Mouse (Mus musculus) embryonic facial prominence, embryonic 14.5 days (tissue): Measurements from ENCODE around the gene Med25. TPM values are rescaled to one million over a fixed set of nuclear protein-coding genes. Genes with fewer than 3 reads are reported as not detected.

Experiments used
- ATAC-seq: fragments of 200-750 bp; cut with Nextera tagmentation; 2 replicates; pipeline ENCODE4 v1.8.0; 2017; ENCODE audit warnings: low read depth, moderate number of reproducible peaks, moderate TSS enrichment
- DNase-seq: peaks from one replicate; pipeline ENCODE4 v3.0.0-alpha.2; 2015; ENCODE audit warnings: low spot score
- H3K27ac ChIP-seq: fragments of 300-500 bp; sonication (generic); replicated peaks from 2 replicates; pipeline ENCODE4 v1.5.1; 2014; ENCODE audit warnings: low read depth, mild to moderate bottlenecking, low read length, moderate library complexity
- H3K27me3 ChIP-seq: fragments of 300-500 bp; sonication (generic); replicated peaks from 2 replicates; pipeline ENCODE4 v1.6.1; 2014; ENCODE audit warnings: low read length; ENCODE audit not compliant: control insufficient read depth, insufficient read depth
- H3K36me3 ChIP-seq: fragments of 300-500 bp; sonication (generic); 2 replicates; pipeline ENCODE4 v1.6.1; 2014; ENCODE audit warnings: low read length, mixed read lengths; ENCODE audit not compliant: control insufficient read depth, insufficient read depth
- H3K4me1 ChIP-seq: fragments of 300-500 bp; sonication (generic); 2 replicates; pipeline ENCODE4 v1.6.1; 2014; ENCODE audit warnings: antibody characterized with exemption, low read length; ENCODE audit not compliant: control insufficient read depth, insufficient read depth
- H3K4me2 ChIP-seq: fragments of 300-500 bp; sonication (generic); 2 replicates; pipeline ENCODE4 v1.6.1; 2014; ENCODE audit warnings: low read depth, mild to moderate bottlenecking, low read length, moderate library complexity, mixed read lengths
- H3K4me3 ChIP-seq: fragments of 300-500 bp; sonication (generic); 2 replicates; pipeline ENCODE4 v1.5.1; 2014; ENCODE audit warnings: low read depth, mild to moderate bottlenecking, low read length
- H3K9ac ChIP-seq: fragments of 300-500 bp; sonication (generic); 2 replicates; pipeline ENCODE4 v1.6.1; 2014; ENCODE audit warnings: low read depth, mild to moderate bottlenecking, low read length, moderate library complexity, mixed read lengths
- H3K9me3 ChIP-seq: fragments of 300-500 bp; sonication (generic); 2 replicates; pipeline ENCODE4 v1.6.1; 2016; ENCODE audit warnings: low read length; ENCODE audit not compliant: control insufficient read depth
- WGBS: fragments of 180-500 bp; shearing (Covaris S2); extraction: QIAGEN DNeasy Blood & Tissue Kit; methylation state at CpG from one replicate; pipeline ENCODE4 v1.1.7; 2014; 5-methylcytosine and 5-hydroxymethylcytosine counted together
- polyA plus RNA-seq: library from polyadenylated mRNA; unstranded; fragments of >200 nt; fragmentation: Nextera tagmentation; extraction: Ambion mirVana; gene quantifications from 2 replicates; pipeline ENCODE4 v1.2.1, GENCODE M21; 2014

Gene Med25
- polyA plus RNA-seq, 1 experiment from 2014 or later: 64.2 TPM

DNA sequence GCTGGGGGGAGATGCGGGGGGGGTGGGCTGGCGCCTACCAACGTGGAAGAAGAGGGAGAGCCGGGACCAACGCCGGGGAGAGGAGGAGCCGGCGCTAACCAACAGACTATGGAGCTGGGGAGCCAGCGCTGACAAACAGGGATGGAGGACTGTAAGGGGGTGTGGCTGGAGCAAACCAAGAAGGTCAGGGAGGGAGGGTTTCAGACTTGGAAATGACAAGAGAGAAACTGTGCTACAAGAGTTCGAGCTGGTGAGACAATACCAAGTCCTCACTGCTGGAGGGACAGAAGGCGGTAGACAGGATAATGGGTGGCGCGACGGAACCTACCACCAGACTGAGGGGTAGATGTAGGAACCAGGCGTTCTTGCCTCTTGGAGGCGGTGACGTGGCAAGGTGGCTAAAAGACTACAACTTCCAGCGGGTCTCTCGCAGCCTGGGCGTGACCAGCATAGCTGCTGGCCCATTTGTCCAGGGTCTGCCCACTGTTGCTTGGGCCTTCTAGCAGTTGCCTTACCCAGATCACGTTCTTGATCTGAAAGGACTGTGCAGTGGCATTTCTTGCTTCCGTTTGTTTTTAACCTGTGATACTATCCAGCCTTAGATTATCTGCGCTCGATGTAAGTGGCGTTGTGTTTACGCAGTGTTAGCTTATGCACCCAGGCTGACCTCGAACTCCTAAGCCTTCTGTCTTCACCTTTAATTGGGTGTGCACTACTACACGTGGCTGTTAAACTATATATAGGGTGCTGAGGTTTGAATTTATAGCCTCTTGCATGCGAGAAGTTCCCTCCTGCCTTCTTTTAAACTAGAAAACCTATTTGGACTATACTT, 22.6 kb downstream of the Med25 start, which contains the start of gene Ptov1:
Gene Ptov1 (minus strand): TSS at position 92 of the 832 bp plus-strand sequence.
- ATAC-seq (peak; percentile 94), DNase-seq (peak; percentile 99)
- Histone ChIP-seq H3K9me3 (no peaks in the 10 kb centered on the region), H3K9ac (peak within 1 kb of the TSS; percentile 100), H3K4me3 (peak within 1 kb of the TSS; percentile 100), H3K27me3 (no peaks in the 10 kb centered on the region), H3K4me2 (peak within 1 kb of the TSS; percentile 95), H3K4me1 (peaks cover 32% of the 10 kb centered on the region), H3K27ac (peak within 1 kb of the TSS; percentile 100), H3K36me3 (peaks cover 22% of the 10 kb centered on the region)
- 8% methylated on average over 24 of the region's 29 CpGs for WGBS

DNA sequence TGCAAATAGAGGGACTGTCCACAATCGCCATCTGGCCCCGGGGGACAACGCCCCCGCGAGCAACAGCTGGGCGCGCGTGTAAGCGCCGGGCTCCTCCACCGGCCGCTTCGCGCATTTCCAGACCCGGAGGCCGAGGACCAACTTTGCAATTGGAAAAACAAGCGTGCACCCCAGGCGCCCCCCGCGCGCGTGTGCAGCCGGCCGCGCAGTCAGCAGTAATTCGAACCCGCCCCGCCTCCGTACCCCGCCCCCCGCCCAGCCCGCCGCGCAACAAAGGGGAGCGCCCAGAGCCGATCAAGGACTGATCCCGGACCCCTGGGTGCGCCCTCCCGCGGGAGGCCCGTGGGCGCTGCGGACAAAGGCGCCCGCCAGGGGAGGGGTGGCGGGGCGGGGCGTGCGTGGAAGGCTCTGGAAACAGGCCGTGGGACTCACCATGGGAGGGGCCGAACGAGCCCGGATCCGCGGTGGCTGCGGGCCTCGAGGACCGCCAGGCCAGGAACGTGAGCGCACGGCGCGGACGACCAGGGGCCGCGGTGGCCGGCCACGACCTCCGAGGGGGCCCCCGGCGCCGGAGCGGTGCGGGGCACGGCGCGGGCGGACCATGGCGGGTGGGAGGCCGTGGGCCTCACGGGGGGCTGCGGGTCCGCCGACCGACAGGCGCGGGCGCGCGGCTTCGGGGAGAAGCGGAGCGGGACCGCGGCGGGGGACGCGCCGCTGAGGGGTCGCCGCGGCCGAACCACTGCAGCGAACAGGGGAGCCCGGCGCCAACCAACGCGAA, 23.4 kb downstream of the Med25 start:
- no peaks in the 10 kb centered on the region for H3K9me3 ChIP-seq
- peaks cover 32% of the 10 kb centered on the region for H3K4me1 ChIP-seq
- peaks cover 30% of the 10 kb centered on the region for H3K36me3 ChIP-seq
- DNase-seq: peak; percentile 89
- peak overlapping the region; percentile 100 for H3K9ac ChIP-seq
- H3K27ac ChIP-seq: peak overlapping the region; percentile 100
- peak overlapping the region; percentile 100 for H3K4me3 ChIP-seq
- ATAC-seq: peak; percentile 51
- H3K27me3 ChIP-seq: no peaks in the 10 kb centered on the region
- 1% methylated on average over 61 of the region's 108 CpGs for WGBS
- H3K4me2 ChIP-seq: peak overlapping the region; percentile 95

DNA sequence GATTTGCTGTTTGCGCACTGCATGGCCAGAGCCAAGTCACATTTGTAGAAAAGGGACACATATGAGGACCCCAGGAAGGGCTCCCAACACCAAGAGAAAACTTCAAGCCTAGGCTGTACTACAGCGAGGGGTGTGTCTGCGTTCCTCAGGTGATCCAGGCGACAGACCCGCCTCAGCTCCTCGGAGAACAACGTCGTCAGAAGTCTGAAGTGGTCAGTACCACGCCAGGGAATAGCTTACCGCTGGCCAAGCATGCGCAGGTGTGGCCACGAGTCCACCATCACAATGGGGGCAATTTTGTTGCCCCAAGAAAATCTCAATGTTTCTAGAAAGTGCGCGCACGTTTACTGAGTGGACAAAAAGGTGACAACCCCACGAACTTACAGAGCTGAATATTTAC, 24.0 kb downstream of the Med25 start:
- peak overlapping the region; percentile 95 for H3K4me2 ChIP-seq
- ATAC-seq (no peak), DNase-seq (no peak)
- H3K36me3 ChIP-seq: peaks cover 36% of the 10 kb centered on the region
- H3K9ac ChIP-seq: peak overlapping the region; percentile 100
- no peaks in the 10 kb centered on the region for H3K27me3 ChIP-seq
- no peaks in the 10 kb centered on the region for H3K9me3 ChIP-seq
- peak overlapping the region; percentile 100 for H3K4me3 ChIP-seq
- peaks cover 32% of the 10 kb centered on the region for H3K4me1 ChIP-seq
- H3K27ac ChIP-seq: peak overlapping the region; percentile 100
- 5% methylated on average over 16 of the region's 16 CpGs for WGBS

DNA sequence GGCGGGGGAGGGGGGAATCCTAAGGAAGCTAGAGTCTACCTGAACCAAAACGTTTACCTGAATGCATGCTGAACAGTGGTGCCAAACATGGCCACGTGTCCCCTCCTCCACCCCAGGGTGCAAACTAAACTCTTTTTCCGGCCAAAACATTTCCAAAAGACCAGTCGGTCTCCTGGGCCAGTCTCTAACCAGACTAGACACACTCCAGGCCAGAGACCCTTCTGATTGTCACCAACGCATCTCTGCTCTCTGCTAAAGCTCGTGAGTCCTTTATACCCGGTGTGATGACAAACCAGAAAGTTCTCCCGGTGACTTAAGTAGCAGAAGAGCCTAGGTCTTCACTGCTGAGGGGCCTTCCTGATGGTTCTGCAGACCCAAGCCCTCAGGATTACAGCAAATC, 24.7 kb downstream of the Med25 start:
- Histone ChIP-seq H3K9me3 (no peaks in the 10 kb centered on the region), H3K27ac (no peak overlapping the region), H3K4me1 (peaks cover 32% of the 10 kb centered on the region), H3K4me2 (peak overlapping the region; percentile 95), H3K4me3 (peak overlapping the region; percentile 100), H3K27me3 (no peaks in the 10 kb centered on the region), H3K9ac (peak overlapping the region; percentile 100), H3K36me3 (peaks cover 43% of the 10 kb centered on the region)
- DNase-seq: no peak
- WGBS: 51% methylated on average over 9 of the region's 9 CpGs
- ATAC-seq: no peak

DNA sequence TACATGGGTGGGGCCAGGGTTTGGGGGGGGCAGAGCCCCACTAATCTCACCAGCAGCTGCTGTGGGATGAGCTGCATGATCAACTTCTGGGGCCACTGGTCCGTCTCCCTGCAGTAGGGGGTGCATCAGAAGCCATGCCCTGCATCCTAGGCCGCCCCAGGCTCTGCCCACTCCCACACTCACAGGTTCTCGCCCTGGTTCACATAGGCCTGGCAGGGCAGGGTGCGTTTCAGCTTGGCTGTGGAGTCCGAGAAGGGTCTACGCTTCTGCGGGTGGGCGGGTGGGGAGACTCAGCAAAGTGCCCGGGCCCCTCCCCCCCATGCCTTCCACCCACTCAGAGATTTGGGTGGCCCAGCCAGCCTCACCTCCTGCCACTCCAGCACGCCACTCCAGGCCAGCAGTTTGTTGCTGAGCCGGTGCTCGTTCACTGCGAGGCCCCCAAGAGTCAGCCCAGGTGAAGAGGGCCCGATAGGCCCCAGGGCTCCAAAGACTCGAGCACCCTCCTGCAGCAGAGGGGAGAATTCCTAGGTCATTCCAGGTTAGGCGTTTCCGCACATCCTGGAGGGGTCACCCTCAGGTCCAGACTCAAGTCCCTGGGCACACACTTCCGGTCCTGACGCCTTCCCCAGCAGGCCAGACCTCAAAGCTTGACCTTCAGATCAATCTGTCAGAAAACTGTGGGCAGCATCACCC, 25.4 kb downstream of the Med25 start:
- Histone ChIP-seq H3K4me1 (peaks cover 32% of the 10 kb centered on the region), H3K27ac (peak overlapping the region; percentile 67; the same call in 1 of the 2 replicates), H3K9ac (peak overlapping the region; percentile 100), H3K9me3 (no peaks in the 10 kb centered on the region), H3K27me3 (no peaks in the 10 kb centered on the region), H3K4me2 (peak overlapping the region; percentile 95), H3K4me3 (peak overlapping the region; percentile 100), H3K36me3 (peaks cover 49% of the 10 kb centered on the region)
- no peak for DNase-seq
- ATAC-seq: no peak
- WGBS: 59% methylated on average over 15 of the region's 19 CpGs

DNA sequence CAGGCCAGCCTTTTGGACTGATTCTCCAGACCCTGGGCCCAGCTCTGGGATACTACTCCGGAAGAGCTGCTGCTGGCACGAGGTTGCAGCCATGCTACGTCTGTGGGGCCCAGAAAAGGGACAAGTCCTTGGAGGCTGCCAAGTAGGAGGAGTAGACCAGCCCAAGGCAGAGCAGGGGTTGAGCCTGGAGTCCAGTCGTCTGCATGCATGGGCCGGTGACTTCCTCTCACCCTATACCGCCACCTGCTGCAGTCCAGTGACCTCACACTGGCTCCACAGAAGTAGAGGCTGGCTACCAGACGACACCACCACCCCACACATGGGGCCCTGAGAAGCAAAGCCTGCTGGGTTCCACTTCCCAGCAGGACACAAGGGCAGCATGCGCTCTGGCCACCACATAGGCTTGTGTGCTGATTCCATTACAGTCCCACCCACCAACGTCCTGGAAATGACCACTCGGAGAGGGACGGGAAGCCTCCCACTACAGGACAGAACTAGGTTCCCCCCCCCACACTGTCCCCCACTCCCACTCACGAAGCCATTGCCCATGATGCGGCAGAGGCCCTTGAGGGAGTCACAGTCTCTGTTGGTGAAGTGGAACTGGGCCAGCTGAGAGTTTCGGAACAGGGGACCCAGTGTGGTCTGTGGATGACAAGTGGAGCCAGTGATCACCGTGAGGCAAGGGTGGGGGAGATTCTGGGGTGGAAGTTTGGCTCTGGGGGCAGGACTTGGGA, 26.1 kb downstream of the Med25 start:
- Histone ChIP-seq H3K4me2 (peak overlapping the region; percentile 95), H3K27me3 (no peaks in the 10 kb centered on the region), H3K4me3 (peak overlapping the region; percentile 21), H3K9ac (peak overlapping the region; percentile 100), H3K9me3 (no peaks in the 10 kb centered on the region), H3K27ac (peak overlapping the region; percentile 67), H3K4me1 (peaks cover 32% of the 10 kb centered on the region), H3K36me3 (peaks cover 56% of the 10 kb centered on the region)
- ATAC-seq: no peak
- WGBS: 51% methylated on average over 12 of the region's 15 CpGs
- peak; percentile 79 for DNase-seq

DNA sequence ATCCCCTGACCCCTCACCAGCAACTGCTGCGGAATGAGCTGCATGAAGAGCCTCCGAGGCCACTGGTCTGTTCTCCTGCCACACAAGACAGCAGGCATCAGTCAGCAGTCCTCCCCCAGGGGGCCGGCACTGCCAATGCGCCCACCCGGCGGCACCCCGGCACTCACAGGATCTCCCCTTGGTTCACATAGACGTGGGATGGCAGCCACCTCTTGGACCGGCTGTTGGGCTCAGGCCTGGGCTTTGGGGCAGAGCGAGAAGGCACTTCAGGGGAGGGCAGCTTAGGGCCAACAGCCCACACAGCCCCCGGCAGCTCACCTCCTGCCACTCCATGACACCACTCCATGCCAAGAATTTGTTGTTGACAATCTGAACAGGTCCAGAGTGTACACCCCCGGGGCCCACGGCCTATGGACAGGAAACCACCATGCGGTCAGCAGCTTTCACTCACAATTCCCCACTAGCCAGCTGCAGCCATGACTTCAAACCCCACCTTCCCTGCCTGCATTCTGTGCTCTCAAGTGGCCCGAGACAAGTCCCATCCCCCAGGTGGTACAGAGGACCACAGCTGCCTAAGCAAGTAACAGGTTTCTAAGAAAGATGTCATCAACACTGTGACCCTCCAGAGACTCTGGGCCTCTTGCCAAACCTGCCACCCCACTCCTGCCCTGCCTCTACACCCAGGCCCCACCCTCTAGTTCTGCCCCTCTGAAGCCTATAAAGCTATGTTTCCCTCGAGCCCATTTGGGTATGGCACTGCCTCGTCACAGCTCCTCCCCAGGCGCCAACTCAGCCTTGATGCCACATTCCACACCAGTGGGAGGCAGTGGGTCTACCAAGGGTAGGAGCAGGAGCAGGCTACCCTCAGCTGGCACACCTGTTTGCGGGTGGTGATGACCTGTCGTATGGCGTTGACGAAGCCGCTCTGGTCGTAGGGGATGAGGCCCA, 27.6 kb downstream of the Med25 start:
- no peak overlapping the region for H3K27ac ChIP-seq
- H3K27me3 ChIP-seq: no peaks in the 10 kb centered on the region
- WGBS: 80% methylated on average over 21 of the region's 24 CpGs
- ATAC-seq (no peak), DNase-seq (peak; percentile 35)
- H3K4me3 ChIP-seq: no peak overlapping the region
- H3K36me3 ChIP-seq: peaks cover 60% of the 10 kb centered on the region
- H3K9ac ChIP-seq: peak overlapping the region; percentile 8; the same call in 1 of the 2 replicates
- H3K4me2 ChIP-seq: no peak overlapping the region
- no peaks in the 10 kb centered on the region for H3K9me3 ChIP-seq
- peaks cover 26% of the 10 kb centered on the region for H3K4me1 ChIP-seq
